Mouse (Mus musculus) retina, postnatal 7 days (tissue): ENCODE data around the gene Gtpbp4.
"Not testable (repeated sequence)": the region's sequence is repeated elsewhere in the genome, so short reads cannot be mapped to it uniquely, and the experiment has no call there.

Experiments
- DNase-seq: peaks from one replicate; pipeline ENCODE4 v3.0.0-alpha.2; 2012; ENCODE audit warnings: low read depth, low spot score

Gtpbp4 gene

GRCm38 (mm10) chr13:8995990-8996786 lies at the start of gene Gtpbp4:
Gtpbp4 (minus strand) TSS chr13:8996083.
- peak; percentile 96 for DNase-seq

- DNase-seq, result no peak
Observed at GRCm38 (mm10) chr13:9044731-9045130, 48.8 kb upstream of the Gtpbp4 start.

GRCm38 (mm10) chr13:9043289-9044049 lies 47.6 kb upstream of the Gtpbp4 start:
- DNase-seq, result no peak

GRCm38 (mm10) chr13:9040626-9041025 lies 44.7 kb upstream of the Gtpbp4 start:
- no peak for DNase-seq

DNA sequence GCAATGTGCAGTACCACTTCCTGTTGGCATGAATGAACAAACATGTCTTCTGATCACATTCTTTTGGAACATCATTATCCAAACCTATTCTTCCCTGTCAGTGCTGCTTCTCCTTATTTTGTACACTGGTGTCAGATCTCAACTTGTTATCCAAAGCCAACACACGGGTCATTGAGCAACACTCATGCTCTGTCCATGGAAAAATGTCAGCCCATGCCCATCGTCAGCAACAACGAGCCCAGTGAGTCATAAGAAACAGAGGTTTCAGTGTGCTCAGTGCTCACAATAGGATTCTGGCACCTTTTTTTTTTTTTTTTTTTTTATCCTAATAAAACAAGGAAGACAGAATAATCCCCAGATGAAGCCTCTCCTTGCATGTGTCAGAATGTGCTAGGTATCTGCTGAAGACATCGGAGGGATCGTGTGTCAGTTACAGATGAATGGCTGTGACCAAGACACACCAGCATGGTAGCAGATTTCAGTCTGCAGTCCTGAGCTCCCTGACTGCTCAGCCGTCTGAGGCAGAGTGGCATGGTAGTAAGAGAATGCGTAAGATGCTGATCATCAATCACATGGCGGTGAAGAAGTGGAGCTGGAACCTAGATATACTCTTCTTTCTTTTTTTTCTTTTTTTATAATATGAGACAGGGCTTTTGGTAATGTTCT lies 36.2 kb upstream of the Gtpbp4 start:
- no peak for DNase-seq

- no peak for DNase-seq
Observed at GRCm38 (mm10) chr13:9030364-9030763, 34.5 kb upstream of the Gtpbp4 start.

DNA sequence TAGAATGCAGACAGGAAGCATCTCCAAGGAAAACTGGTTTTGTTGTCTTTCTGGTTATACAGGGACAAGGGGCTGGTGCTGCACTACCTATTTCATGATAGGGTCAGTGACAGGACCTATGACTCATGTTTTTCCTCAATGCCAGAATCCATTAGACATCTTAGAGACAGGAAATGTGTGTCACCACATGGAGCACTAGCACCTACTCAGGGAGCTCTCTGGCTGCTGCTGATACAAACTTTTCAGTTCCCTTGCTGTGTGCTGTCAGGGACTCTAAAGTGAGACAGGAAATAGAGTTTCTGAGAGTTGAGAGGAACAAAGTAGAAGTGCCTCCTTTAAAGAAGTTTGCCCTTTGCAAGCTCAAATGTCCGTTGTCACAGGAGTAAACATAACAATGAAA lies 31.4 kb upstream of the Gtpbp4 start:
- no peak for DNase-seq

DNA sequence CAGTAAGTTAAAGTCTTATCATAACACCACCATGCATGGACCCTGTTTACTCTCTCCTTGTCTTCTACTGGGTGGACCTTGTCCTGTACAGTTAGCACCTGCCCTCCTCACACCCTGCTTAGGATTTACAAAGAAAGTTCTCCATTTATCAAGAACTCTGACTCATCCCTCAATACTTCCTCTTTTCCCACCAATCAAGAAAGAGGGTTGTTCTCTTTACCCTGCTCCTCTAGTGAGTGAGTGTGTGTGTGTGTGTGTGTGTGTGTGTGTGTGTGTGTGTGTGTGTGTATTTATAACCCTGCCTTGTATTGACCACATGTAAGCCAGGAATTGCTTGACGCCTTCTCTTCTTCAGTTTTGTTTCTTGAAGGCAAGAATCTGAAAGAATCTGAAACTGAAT lies 26.7 kb upstream of the Gtpbp4 start:
- no peak for DNase-seq

GRCm38 (mm10) chr13:9021556-9021955 lies 25.7 kb upstream of the Gtpbp4 start:
- DNase-seq, result no peak

DNA sequence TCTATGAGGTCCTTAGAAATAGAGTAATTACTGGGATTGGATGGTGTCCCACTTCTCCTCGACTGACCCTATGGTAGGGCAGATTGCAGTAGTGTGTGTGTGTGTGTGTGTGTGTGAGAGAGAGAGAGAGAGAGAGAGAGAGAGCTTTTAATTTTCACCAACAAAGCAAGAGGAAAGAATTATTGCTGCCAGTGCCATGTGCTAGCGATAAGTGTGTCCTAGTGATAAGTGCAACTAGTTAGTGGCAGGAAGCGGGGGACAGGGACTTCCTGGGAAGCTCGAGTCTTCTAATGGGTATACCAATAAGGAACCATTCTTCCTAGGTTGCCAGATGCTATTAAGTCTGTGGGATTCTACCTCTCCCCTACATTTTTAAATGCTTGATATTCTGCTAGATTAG lies 23.8 kb upstream of the Gtpbp4 start:
- DNase-seq, result no peak

DNA sequence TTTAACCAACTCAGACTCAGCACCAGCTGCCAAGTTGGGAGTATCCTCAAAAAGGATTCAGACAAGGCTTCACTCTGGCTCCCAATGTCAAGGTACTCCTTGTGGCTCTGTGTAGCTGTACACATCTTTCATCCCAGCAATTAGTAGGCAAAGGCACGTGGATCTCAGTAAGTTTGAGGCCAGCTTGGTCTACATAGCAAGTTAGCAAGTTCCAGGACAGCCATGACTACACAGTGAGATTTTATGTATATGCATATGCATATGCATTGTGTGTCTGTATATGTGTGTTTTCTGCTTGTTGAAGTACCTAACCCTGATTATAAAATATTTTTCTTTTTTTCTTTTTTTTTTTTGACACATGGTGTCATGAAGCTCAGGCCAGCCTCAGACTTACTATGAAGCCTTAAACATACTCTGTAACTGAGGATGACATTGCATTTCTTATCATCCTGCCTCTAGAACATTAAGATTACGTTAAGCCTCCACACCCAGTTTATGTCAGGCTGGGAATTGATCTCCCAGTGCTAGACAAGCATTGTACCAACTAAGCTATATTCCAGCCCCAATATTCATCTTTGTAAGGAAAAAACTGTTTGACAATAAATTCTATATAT lies 23.2 kb upstream of the Gtpbp4 start:
- DNase-seq, result no peak

DNA sequence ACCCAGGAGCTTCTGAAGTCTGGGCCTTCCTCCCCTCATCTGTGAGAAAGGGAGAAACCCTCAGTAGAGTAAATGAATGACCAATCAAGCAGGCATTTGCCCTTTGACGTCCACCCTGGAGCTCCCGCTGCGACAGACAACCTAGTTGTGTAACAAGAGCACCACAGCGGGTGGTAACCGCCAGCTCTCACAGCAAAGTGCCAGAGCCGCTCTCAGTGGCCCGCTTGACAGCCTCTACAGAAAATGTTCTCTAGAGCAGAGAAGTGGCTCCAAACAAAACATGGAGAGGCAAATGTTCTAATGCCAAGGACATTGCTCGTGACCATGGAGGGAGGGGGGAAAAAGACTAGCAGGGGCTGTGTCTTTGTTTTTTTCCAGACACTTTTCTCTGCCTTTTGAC lies 21.3 kb upstream of the Gtpbp4 start:
- no peak for DNase-seq

DNA sequence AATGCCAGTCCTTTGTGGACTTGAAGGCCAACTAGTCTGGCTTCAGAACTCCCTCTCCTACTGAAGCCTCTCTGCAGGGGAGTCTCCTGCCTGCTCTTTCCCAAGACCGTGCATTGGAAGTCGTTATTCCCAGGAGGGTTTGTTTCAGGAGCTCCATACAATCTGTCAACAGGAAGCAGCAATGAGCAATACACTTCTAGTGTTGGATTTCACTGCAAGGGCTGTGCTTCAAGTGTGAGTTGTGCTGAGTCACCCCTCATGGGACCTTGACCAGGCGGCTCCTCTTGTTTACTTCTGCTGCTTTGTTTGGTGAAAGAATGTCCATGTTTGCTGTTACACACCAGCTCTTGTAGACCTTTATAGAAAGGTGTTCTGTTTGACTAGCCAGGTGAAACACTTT lies 18.5 kb upstream of the Gtpbp4 start:
- DNase-seq, result no peak

DNA sequence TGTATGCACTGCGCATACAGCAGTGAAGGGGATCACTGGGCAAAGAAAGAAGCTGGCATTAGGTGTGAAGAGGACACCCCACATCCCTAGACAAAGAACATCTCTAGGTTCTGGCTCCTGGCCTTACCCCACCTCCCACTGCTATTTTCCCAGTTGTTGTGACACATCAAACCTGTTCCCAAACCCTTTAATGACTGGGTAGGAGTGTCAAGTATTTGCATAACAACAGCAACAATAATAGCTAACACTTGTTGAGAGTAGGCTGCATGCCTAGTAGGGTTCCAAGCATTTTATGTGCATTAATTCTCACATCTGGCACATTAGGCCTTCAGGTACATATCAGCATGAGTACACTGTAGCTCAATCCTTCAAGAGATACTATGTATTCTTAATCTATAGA lies 17.6 kb upstream of the Gtpbp4 start:
- no peak for DNase-seq

DNA sequence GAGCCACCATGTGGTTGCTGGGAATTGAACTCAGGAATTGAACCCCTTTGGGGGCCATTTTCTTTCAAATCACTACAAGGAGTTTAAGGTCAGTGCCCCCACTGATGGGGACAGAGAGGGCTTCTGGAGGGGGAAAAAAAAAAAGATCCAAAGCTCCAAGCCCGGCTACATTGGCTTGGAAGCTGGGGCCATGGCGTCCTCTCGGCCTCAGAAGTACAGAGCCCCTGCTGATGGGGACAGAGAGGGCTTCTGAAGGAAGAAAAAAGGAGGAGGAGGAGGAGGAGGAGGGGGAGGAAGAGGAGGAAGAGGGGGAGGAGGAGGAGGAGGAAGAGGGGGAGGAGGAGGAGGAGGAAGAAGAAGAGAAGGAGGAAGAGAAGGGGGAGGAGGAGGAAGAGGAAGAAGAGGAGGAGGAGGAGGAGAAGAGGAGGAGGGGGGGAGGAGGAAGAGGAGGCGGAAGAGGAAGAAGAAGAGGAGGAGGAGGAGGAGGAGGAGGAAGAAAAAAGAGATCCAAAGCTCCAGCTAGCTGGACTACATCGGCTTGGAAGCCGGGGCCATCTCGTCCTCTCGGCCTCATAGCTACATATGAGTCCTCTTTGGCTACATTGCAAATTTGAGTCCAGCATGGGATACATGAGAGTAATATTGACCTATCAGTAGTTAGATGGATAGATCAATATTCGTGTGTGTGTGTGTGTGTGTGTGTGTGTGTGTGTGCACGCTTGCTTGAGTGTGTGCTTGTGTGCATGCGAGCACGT lies 15.9 kb upstream of the Gtpbp4 start:
- DNase-seq, result peak; percentile 39

DNA sequence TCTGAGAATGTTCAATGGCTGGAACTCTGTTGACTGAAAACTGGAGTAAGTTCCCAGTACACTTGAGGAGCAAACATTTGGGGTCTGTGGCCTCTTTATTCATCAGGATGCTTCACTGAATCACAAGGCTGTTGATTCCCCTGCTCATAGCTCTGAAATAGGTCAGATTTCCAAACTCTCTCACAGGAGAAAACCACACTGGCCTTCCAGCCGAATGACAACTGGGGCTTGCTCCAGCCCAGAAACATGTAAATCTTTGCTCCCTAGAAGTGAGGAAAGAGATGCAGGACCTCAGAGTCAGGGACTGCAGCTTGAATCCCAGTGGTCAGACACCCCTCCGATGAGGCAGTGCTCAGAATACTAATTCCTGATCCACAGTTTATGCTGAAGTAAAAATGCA lies 7.4 kb upstream of the Gtpbp4 start:
- no peak for DNase-seq

DNA sequence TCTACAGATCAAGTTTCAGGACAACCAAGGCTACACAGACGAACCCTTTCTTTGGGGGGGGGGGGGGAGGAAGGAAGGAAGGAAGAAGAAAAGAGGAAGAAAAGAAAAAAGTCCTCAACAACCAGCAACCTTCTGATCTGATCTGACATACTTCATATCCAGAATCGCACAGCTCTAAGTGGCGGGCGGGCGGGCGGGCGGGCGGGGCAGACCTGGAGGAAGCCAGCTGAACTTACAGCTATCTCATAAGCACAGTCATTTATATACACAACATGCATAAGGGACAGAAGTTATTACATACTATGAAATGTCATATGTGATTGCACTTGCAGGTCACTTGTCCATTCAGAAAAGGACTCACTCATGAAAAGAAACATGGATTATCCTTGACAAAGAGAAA lies 3.6 kb upstream of the Gtpbp4 start:
- no peak for DNase-seq

- DNase-seq, result not testable (repeated sequence)
Observed at GRCm38 (mm10) chr13:8997221-8997620, 1.3 kb upstream of the Gtpbp4 start.

DNA sequence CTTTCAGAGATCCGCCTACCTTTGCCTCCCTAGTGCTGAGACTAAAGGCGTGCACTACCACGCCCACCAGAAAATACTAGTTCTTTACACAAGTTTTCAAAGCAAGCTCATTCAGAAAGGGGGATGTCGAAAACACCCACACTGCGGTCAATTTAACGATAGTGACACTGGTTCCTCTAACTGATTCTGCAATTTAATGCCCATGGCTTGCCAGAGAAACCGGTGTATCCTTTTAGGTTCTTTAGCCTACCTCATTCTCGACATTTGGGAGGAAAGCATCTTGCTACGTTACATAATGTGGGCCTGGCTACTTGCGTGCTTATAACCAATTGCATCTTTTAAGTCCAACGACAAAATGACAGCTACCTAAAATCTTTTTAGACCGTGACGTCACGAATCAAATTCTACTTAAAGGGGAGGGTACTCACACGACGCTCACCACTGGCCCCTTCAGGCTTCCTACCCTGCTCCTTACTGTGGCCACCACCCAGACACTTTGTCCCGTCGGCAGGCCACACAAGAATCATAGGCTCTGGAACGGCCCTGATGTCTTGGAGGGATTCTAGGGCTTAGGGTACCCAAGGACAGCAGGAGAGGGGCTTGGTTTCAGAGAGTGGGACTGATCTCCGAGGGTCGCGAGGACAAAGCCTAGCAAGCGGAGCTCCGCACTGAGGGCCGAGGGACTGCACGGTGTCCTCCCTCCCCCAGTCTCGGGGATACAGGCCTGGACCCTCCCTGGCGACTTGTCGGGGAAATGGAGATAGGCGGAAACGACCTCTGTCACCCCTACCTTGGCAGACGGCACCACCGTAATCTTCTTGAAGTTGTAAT lies 509 bp downstream of the Gtpbp4 start:
- DNase-seq, result peak; percentile 6

DNA sequence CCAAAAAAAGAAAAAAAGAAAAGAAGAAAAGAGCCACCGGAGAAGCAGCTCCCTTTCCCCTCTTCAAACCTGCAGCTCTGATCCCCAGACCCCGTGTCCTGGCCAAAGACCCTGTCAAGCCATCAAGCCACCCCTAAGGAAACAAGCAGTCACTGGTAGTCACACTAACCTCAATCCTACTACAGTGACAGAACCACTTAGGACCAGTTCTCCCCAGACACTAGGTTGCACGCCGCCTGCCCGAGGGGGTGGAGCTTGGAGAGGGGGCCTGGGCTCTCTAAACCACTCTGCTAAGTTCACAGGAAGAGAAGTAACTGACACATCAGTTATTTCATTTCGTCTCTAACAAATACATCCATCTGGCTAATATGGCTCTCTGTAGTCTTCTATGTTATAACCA lies 3.7 kb downstream of the Gtpbp4 start:
- DNase-seq, result no peak

GRCm38 (mm10) chr13:8972972-8973371 lies 22.9 kb downstream of the Gtpbp4 start:
- no peak for DNase-seq
